Mouse (Mus musculus): Measurements from ENCODE around the gene Ndnf. TPM values are rescaled to one million over a fixed set of nuclear protein-coding genes. Genes with fewer than 3 reads are reported as not detected.

Ndnf gene
- under 0.01 TPM for polyA plus RNA-seq (2012; fragmentation: generic; extraction: Trizol)

- no peak within 1 kb of the TSS for H3K4me3 ChIP-seq
- no peak for TF ChIP-seq MYOG (IDR thresholded peaks at IDR 0.05; ENCODE audit: control insufficient read depth in 1 of 3, insufficient read depth in 1 of 3, insufficient read length in 2 of 3, low read depth in 2 of 3)
- no peak for TF ChIP-seq POLR2AphosphoS2 (IDR thresholded peaks at IDR 0.05; ENCODE audit: insufficient read length, low read depth)
- TF ChIP-seq TCF3 (IDR thresholded peaks at IDR 0.05; ENCODE audit: insufficient read length, low read depth), result no peak
- no peak for TF ChIP-seq USF1 (IDR thresholded peaks at IDR 0.05; ENCODE audit: low read depth)
- no peak for TF ChIP-seq TCF12 (IDR thresholded peaks at IDR 0.05; ENCODE audit: insufficient read depth, poor library complexity, severe bottlenecking)
- no peak for TF ChIP-seq POLR2A (IDR thresholded peaks at IDR 0.05; ENCODE audit: insufficient read length, low read depth)
- TF ChIP-seq E2F4 (IDR thresholded peaks at IDR 0.05; ENCODE audit: insufficient read depth), result no peak
- TF ChIP-seq CEBPB (IDR thresholded peaks at IDR 0.05; ENCODE audit: insufficient read depth, poor library complexity, severe bottlenecking), result no peak
- no peak for TF ChIP-seq SRF (IDR thresholded peaks at IDR 0.05; ENCODE audit: control insufficient read depth, insufficient read length, low read depth)
Measured at GRCm38 (mm10) chr6:65671451-65671850, at the start of gene Ndnf. Gene Ndnf (plus strand): TSS chr6:65671590.

DNA sequence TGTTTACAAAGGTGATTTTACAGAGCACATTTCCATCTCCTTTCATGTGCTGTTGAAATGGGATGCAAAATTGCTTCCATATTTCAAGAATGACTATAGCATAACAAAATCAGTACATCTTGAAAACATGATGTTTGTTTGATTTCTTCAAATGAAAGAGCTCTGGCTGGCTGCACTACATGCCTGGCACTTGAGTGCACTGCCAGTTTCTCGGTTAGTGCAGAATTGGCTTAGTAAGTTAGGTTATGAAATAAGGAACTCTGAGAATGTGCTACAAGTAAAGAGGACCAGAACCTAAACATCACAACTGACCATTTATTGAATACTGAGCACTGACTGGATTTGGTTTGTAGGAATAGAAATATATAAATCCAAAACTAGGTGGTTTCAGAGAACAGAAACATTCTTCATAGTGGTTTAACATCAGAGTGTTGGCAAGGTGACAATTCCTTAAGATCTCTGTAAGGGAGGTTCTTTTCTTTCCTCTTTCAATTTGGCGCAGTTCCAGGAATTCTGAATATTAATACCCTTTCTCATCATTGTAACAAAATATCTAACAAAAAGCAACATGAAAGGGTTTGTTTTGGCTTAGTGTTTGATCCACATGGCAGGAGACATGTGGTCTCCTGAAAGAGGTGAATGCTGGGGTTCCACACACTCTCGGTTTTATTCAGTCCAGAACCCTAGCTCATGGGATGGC, 48.2 kb upstream of the Ndnf start:
- TF ChIP-seq TCF12 (IDR thresholded peaks at IDR 0.05; ENCODE audit: insufficient read depth, poor library complexity, severe bottlenecking), result no peak
- no peak for TF ChIP-seq E2F4 (IDR thresholded peaks at IDR 0.05; ENCODE audit: insufficient read depth)
- no peak for TF ChIP-seq TCF3 (IDR thresholded peaks at IDR 0.05; ENCODE audit: insufficient read length, low read depth)
- no peak for TF ChIP-seq REST (IDR thresholded peaks at IDR 0.05; ENCODE audit: insufficient read depth, insufficient read length)
- no peak for TF ChIP-seq POLR2A (IDR thresholded peaks at IDR 0.05; ENCODE audit: insufficient read length, low read depth)
- no peak for TF ChIP-seq SRF (IDR thresholded peaks at IDR 0.05; ENCODE audit: control insufficient read depth, insufficient read length, low read depth)
- TF ChIP-seq USF1 (IDR thresholded peaks at IDR 0.05; ENCODE audit: low read depth), result no peak
- TF ChIP-seq MYOG (IDR thresholded peaks at IDR 0.05; ENCODE audit: control insufficient read depth in 1 of 3, insufficient read depth in 1 of 3, insufficient read length in 2 of 3, low read depth in 2 of 3), result no peak
- TF ChIP-seq MYOD1 (IDR thresholded peaks at IDR 0.05; ENCODE audit: control insufficient read depth in 1 of 3, insufficient read length in 2 of 3, low read depth in 2 of 3), result no peak
- no peak for TF ChIP-seq CEBPB (IDR thresholded peaks at IDR 0.05; ENCODE audit: insufficient read depth, poor library complexity, severe bottlenecking)
- no peak for TF ChIP-seq MAX (IDR thresholded peaks at IDR 0.05; ENCODE audit: low read depth)
- no peak for TF ChIP-seq POLR2AphosphoS2 (IDR thresholded peaks at IDR 0.05; ENCODE audit: insufficient read length, low read depth)
- H3K4me2 ChIP-seq (ENCODE audit: low read depth), result no peak overlapping the region
- no peak overlapping the region for H3K4me3 ChIP-seq
- no peaks in the 10 kb centered on the region for H3K79me2 ChIP-seq (ENCODE audit: control insufficient read depth, insufficient read depth)
- H3K27me3 ChIP-seq (ENCODE audit: control insufficient read depth, insufficient read depth, insufficient read length), result no peaks in the 10 kb centered on the region
- H3ac ChIP-seq (ENCODE audit: control insufficient read depth, insufficient read length), result no peak overlapping the region
- no peaks in the 10 kb centered on the region for H3K36me3 ChIP-seq (ENCODE audit: control insufficient read depth, insufficient read depth)

More at GRCm38 (mm10) chr6:65671451-65671850, at the start of gene Ndnf:
- H3K79me2 ChIP-seq (ENCODE audit: control insufficient read depth, insufficient read depth), result no peaks in the 10 kb centered on the region
- H3K27me3 ChIP-seq (ENCODE audit: control insufficient read depth, insufficient read depth, insufficient read length), result peaks cover 22% of the 10 kb centered on the region
- peak within 1 kb of the TSS; percentile 62 for H3K4me2 ChIP-seq (ENCODE audit: low read depth)
- H3K36me3 ChIP-seq (ENCODE audit: control insufficient read depth, insufficient read depth), result no peaks in the 10 kb centered on the region
- no peak within 1 kb of the TSS for H3ac ChIP-seq (ENCODE audit: control insufficient read depth, insufficient read length)

DNA sequence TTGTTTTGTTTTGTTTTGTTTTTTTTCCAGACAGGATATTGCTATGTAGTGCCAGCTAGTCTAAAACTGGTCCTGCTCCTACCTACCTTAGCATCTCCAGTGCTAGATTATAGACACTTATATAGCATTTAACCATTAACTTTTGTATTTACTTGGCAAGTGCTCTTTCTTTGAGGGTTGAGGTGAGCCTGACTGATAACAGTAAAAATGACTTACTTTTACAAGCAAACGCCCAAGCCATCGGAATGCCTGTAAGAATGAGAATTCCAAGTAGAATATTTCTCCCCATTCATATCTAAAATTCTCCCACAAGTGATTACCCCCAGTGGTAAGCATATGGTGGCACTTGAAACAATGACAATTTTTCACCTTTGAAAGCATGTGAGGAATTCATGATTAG, 40.8 kb upstream of the Ndnf start:
- Histone ChIP-seq H3K79me2 (ENCODE audit: control insufficient read depth, insufficient read depth) (no peaks in the 10 kb centered on the region), H3K27me3 (ENCODE audit: control insufficient read depth, insufficient read depth, insufficient read length) (no peaks in the 10 kb centered on the region), H3K4me3 (no peak overlapping the region), H3K36me3 (ENCODE audit: control insufficient read depth, insufficient read depth) (no peaks in the 10 kb centered on the region), H3ac (ENCODE audit: control insufficient read depth, insufficient read length) (no peak overlapping the region), H3K4me2 (ENCODE audit: low read depth) (no peak overlapping the region)
- no peak for TF ChIP-seq REST (IDR thresholded peaks at IDR 0.05; ENCODE audit: insufficient read depth, insufficient read length)
- TF ChIP-seq TCF12 (IDR thresholded peaks at IDR 0.05; ENCODE audit: insufficient read depth, poor library complexity, severe bottlenecking), result no peak

- H3K36me3 ChIP-seq (ENCODE audit: control insufficient read depth, insufficient read depth), result no peaks in the 10 kb centered on the region
- no peak overlapping the region for H3K4me2 ChIP-seq (ENCODE audit: low read depth)
- no peak overlapping the region for H3ac ChIP-seq (ENCODE audit: control insufficient read depth, insufficient read length)
- H3K79me2 ChIP-seq (ENCODE audit: control insufficient read depth, insufficient read depth), result no peaks in the 10 kb centered on the region
- H3K4me3 ChIP-seq, result no peak overlapping the region
- no peaks in the 10 kb centered on the region for H3K27me3 ChIP-seq (ENCODE audit: control insufficient read depth, insufficient read depth, insufficient read length)
- TF ChIP-seq MAX (IDR thresholded peaks at IDR 0.05; ENCODE audit: low read depth), result no peak
- TF ChIP-seq POLR2AphosphoS2 (IDR thresholded peaks at IDR 0.05; ENCODE audit: insufficient read length, low read depth), result no peak
- no peak for TF ChIP-seq TCF12 (IDR thresholded peaks at IDR 0.05; ENCODE audit: insufficient read depth, poor library complexity, severe bottlenecking)
- no peak for TF ChIP-seq POLR2A (IDR thresholded peaks at IDR 0.05; ENCODE audit: insufficient read length, low read depth)
- no peak for TF ChIP-seq MYOD1 (IDR thresholded peaks at IDR 0.05; ENCODE audit: control insufficient read depth in 1 of 3, insufficient read length in 2 of 3, low read depth in 2 of 3)
- no peak for TF ChIP-seq TCF3 (IDR thresholded peaks at IDR 0.05; ENCODE audit: insufficient read length, low read depth)
- TF ChIP-seq USF1 (IDR thresholded peaks at IDR 0.05; ENCODE audit: low read depth), result no peak
- no peak for TF ChIP-seq SRF (IDR thresholded peaks at IDR 0.05; ENCODE audit: control insufficient read depth, insufficient read length, low read depth)
Measured at GRCm38 (mm10) chr6:65632184-65632583, 39.2 kb upstream of the Ndnf start.

DNA sequence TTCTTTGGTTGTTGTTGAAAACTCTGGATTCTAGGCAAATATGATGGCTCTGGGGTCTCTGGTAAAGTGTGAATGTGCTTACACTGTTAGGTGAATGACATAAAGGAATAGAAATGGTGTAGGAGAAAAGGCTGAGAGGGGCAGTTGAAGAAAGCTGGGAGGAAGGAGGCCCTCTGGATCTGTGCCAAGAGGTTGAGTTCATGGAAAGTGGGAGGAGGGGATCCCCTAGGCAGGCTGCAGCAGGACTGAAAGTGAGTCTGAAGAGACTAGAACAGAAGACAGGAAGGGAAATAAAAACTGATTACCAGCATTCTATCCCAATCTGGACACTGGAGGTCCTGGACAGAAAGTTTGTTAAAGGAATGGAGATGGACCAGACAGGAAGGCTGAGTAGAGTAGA, 29.0 kb upstream of the Ndnf start:
- TF ChIP-seq REST (IDR thresholded peaks at IDR 0.05; ENCODE audit: insufficient read depth, insufficient read length) (no peak), MAX (IDR thresholded peaks at IDR 0.05; ENCODE audit: low read depth) (no peak), TCF12 (IDR thresholded peaks at IDR 0.05; ENCODE audit: insufficient read depth, poor library complexity, severe bottlenecking) (no peak), CEBPB (IDR thresholded peaks at IDR 0.05; ENCODE audit: insufficient read depth, poor library complexity, severe bottlenecking) (no peak), SRF (IDR thresholded peaks at IDR 0.05; ENCODE audit: control insufficient read depth, insufficient read length, low read depth) (no peak), POLR2AphosphoS2 (IDR thresholded peaks at IDR 0.05; ENCODE audit: insufficient read length, low read depth) (no peak), POLR2A (IDR thresholded peaks at IDR 0.05; ENCODE audit: insufficient read length, low read depth) (no peak), USF1 (IDR thresholded peaks at IDR 0.05; ENCODE audit: low read depth) (no peak), MYOD1 (IDR thresholded peaks at IDR 0.05; ENCODE audit: control insufficient read depth in 1 of 3, insufficient read length in 2 of 3, low read depth in 2 of 3) (no peak), E2F4 (IDR thresholded peaks at IDR 0.05; ENCODE audit: insufficient read depth) (no peak), TCF3 (IDR thresholded peaks at IDR 0.05; ENCODE audit: insufficient read length, low read depth) (no peak), MYOG (IDR thresholded peaks at IDR 0.05; ENCODE audit: control insufficient read depth in 1 of 3, insufficient read depth in 1 of 3, insufficient read length in 2 of 3, low read depth in 2 of 3) (no peak)
- H3K4me3 ChIP-seq, result no peak overlapping the region

More for the DNA sequence above, 29.0 kb upstream of the Ndnf start:
- Histone ChIP-seq H3K79me2 (ENCODE audit: control insufficient read depth, insufficient read depth) (no peaks in the 10 kb centered on the region), H3K36me3 (ENCODE audit: control insufficient read depth, insufficient read depth) (no peaks in the 10 kb centered on the region), H3K4me2 (ENCODE audit: low read depth) (no peak overlapping the region), H3ac (ENCODE audit: control insufficient read depth, insufficient read length) (no peak overlapping the region), H3K27me3 (ENCODE audit: control insufficient read depth, insufficient read depth, insufficient read length) (no peaks in the 10 kb centered on the region)

Data from myocyte (in vitro differentiated cells).